Mouse (Mus musculus) naive thymus-derived CD4-positive, alpha-beta T cell, adult 2 months (primary cell): ENCODE data around the gene Ciapin1.
A peak's percentile ranks its signal among the peaks of the same experiment; 100 is the strongest.
"Not testable (repeated sequence)": the region's sequence is repeated elsewhere in the genome, so short reads cannot be mapped to it uniquely, and the experiment has no call there.

Source experiments
- DNase-seq: peaks from one replicate; pipeline ENCODE4 v3.0.0-alpha.2; 2011; ENCODE audit warnings: low read depth

Ciapin1 gene

DNA sequence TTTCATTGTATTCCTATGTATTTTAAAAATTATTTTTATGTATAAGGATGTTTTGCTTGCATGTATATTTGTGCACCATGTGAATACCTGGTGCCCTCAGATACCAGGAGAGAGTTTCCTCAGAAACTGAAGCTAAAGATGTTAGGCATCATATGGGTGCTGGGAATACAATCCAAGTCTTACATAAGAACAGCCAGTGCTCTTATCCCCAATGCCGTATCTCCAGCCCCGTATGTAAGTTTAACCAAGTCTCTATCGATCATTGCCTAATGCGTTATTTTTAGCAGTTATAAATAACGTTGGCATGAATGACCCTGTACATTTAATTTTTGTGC lies 18.8 kb upstream of the Ciapin1 start:
- DNase-seq = no peak

DNA sequence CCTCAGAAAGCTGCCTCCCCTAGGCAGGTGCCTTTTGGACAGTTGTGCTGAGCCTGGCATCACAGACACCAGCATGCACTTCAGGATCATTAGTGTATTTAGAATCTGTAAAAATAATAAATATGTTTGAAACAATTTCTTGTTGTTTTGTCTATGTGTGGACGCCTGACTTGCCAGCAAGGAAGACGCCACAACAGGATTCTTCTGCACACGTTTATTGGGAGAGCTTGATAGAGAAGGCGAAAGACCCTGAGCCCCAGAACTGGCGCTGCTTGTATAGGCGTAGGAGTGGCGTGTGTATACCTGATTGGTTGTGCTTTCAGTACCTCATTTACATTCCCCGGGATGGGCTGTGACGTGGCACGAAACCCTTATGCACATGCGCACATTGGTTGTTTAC lies 16.6 kb upstream of the Ciapin1 start:
- DNase-seq = not testable (repeated sequence)

DNA sequence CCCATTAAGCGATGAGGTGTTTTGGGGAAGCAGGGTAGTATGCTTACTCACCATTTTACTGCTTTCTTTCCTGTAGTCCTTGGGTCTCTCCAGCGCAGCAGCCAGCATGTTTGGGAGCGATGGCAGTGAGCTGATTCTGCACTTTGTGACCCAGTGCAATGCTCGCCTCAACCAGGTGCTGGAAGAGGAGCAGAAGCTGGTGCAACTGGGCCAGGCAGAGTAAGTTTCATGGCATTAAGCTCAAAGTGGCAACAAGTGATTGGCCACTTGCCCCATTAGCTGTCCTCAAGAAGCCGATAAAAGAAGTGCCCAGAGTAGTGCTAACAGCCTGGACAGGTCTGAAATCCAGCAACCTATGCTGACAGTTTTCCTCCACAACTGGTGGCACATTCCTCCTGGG lies 11.9 kb upstream of the Ciapin1 start:
- DNase-seq = no peak

DNA sequence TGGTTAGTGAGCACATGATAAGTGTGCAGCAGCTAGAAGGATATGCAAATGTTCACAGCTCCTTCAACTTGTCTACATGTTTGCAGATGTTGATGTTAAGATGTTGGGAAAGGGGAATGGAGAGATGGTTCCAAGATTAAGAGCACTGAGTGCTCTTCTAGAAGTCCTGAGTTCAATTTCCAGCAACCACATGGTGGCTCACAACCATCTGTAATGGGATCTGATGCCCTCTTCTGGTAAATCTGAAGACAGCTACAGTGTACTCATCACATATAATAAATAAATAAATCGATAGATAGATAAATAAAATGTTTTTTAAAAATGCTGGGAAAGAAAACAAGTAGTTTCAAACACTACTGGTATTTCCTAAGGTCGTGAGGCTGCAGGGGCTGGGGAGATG lies 3.0 kb upstream of the Ciapin1 start:
- DNase-seq = no peak

DNA sequence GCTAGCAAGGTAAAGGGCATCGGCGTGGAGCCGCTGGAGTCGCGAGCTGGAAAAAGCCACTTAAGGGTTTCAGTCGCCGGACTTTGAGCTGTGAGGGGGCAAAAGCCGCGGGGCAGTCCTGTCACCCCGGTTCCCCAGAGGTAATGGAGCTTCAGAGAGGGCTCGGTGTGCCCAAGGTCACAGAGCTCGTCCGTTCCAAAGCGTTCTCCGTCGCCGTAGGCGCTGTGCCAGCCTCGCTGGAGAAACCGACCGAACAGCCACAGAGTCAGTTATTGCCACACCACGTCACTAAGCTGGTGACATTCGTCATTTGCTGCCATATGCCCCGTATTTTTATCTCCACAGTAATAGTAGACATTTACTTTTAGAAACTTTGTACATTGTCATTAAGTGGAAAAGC lies 442 bp upstream of the Ciapin1 start:
- peak; percentile 80 for DNase-seq

DNA sequence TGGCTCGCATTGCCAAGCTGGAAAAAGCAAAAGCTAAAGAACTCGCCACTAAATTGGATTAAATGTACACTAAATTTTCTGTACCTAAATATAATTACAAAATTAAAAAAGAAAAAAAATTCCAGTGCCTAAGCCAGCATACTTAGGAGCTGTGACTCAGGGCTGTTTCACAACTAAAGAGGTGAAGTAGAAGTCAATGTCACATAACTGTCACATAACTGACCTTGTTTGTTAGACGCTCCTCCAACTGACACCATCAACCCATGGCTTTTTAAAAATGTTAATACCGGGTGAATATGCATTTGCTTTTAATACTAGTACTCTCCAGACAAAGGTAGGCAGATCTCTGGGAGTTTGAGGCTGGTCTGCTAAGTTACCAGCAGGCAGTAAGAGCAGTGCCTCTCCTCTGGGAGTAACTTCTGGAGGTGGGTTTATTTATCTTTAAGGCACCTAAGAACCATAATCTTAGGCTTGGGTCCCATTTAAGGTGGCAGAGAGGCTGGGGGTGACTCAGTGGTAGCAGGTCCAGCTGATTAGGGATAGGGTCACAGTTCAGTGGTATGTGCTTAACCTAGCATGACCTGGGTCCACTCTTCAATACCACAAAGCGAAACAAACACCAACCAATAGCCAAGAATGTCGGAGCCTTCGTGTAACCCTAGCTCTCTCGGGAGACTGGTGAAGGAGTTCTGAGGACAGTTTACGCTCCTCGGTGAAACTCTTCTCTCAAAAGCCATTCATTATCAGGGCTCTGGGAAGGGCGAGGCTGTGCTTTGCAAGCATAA lies 1.5 kb downstream of the Ciapin1 start:
- DNase-seq = no peak

DNA sequence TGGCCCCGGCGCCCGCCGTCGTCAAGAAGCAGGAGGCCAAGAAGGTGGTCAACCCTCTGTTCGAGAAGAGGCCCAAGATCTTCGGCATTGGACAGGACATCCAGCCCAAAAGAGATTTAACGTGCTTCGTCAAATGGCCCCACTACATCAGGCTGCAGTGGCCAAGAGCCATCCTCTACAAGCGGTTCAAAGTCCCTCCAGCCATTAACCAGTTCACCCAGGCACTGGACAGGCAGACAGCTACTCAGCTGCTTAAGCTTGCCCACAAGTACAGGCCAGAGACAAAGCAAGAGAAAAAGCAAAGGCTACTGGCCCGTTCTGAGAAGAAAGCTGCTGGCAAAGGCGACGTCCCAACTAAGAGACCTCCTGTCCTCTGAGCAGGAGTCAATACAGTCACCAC lies 2.4 kb downstream of the Ciapin1 start:
- not testable (repeated sequence) for DNase-seq

DNA sequence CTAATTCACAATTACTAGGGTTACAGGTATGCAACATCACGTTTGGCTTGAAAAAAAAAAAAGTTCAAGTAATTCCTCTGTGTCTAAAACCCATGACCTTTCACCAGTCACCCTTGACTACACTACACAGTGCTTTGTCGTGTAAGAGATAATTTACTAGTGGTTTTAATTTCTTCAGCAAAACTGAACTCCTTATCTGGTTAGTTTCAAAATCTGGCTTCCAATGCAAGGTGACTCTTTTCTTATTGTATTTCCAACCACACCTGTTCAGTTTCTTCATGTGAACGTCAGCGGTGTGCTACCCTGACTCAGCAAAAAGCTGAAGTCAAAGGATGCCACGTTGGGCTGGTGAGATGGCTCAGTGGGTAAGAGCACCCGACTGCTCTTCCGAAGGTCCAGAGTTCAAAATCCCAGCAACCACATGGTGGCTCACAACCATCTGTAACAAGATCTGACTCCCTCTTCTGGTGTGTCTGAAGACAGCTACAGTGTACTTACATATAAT lies 4.2 kb downstream of the Ciapin1 start:
- not testable (repeated sequence) for DNase-seq

DNA sequence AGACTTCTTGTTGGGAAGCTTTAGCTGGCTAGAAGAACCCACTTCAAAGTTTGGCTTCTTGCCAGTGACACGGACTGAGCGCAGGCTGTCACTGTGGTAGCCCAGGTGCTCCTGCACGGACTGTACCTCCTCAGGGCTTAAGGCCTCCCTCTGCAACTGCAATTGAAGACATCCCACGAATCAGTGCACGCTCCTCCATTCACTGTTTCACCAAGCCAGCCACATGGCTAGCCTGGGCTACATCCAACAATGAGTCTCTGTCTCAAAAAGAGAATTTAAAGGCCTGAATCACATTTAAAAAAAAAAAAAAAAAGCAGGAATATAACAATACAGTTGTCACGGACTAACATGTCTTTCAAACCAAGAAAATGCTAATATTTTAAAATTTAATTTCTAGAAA lies 9.9 kb downstream of the Ciapin1 start:
- no peak for DNase-seq

DNA sequence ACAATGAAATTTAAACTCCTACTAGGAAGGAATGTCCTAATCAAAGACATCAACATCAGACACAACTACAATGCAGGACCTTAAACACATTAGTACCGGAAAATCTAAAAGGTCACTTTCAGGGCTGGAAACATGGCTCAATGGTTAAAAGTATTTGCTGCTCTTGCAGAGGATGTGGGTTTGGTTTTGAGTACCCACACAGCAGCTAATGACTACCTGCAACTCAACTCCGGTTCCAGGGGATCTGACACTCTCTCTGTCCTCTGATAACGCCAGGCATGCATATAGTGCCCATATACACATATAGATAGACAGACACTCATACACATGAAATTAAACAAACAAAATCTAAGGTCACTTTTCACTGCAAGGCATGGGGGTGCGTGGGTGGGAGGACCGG lies 11.9 kb downstream of the Ciapin1 start:
- DNase-seq = no peak

DNA sequence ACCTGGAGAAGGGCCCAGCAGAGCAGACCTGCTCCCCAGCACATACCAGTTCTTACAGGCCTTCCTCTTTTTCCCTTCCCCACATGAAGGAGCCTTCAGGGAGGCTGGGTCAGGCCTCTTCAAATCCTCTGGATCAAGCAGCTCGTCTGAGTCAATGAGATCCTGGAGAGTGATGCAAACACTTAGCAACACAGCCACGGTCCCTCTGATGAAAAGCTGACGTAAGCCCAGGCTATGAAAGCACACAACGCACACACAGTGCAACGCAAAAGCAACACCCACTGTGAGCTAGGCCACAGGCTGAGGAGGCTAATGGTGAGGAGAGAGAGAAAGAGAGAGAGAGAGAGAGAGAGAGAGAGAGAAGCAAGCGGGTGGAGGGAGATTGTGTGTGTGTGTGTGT lies 13.0 kb downstream of the Ciapin1 start:
- no peak for DNase-seq

DNA sequence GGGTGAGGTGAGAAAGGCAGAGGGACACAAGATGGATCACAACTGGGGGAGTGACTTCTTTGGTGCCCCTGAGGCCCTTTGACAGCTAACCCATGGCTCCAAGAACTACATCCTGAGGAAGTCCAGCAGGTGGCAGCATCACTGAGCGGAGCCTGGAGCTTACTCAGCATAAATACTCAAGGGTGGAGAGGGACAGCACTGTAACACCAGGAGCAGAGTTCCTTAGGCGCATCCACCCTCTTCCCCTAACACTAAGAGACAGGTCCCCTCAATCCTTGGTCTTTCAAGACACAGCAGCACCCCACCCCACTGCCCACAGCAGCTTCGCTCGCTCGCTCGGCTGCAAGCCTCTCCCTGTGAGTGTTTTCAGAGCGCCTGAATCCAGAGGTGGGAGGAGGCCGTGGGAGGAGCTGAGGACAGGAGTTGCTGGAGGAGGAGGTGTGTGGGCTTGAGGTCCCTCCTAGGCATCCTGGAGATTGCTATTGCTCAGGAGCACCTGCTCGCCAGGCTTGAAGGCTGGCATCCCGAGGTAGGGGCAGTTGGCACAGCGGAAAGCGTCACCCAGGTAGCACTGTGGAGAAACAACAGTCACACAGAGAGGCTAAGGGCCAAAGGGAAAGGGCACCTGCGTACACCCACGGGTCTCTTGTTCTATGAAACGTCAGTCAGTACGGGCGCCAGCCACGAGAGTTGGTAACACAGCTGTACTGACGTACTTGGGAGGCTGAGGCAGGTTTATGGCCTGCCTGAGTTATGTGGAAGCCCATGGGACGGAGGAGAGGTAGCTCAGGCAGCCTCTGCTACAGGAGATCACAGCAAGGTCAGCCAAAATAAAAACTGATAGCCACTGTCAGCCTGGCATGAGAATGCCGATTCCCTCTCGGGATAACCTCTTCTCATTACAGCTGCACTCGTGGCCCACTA lies 15.3 kb downstream of the Ciapin1 start:
- peak; percentile 54 for DNase-seq

DNA sequence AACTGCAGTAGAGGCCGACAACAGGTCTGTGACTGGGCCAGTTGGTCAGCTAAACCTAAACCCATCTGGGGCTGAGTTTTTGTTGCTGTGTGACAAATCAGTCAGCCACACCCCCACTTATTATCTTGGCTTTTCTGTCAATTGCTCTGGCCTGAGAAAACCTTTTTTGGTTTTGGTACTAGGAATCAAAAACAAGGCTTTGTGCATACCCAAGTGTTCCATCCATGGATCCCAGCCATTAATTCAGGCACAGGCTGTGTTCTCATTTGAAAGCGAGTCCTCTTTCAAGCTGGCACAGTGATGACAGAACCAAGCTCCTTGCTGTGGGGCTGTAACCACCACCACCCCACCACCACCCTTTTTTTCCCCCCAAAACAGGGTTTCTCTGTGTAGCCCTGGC lies 16.8 kb downstream of the Ciapin1 start:
- no peak for DNase-seq

DNA sequence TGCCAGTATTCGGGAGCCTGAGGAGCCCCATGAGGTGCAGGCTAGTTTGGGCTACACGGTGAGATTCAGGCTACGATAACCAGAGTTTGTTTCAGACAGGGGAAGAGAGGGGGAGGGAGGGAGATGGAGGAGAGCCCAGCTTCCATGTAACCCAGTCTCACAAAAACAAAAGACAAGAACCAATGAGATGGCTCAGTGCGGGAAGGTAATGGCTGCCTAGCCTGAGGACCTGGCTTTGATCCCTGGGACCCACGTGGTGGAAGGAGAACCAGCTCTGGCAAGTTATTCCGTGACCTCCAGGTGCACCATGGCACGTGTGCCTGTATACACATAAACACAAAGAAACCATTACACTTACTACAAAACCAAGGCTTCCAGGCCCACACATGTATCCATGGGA lies 17.6 kb downstream of the Ciapin1 start:
- DNase-seq = no peak

DNA sequence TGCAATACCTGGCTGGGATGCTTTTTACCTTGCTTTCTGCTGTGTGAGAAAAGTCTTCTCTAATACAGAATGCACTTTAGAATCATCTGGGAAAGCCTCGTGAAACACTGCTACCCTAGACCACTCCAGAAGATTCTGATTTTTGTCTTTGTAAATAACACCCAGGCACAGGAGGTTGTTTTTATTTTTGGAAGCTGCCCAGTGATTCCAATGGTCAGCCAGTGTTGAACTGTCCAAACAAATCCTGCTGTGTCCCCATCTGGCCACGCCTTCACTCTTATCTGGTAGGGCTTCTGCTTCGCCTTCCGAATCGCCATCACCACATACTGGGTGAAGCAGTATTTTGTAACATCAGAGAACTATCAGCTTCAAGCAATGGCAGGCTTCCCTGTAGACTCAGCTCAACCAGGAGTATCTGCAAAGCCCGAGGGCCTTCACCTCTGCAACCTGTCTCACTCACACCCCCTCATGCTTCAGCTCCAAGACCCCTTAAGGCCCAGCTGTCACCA lies 18.4 kb downstream of the Ciapin1 start:
- DNase-seq = no peak

DNA sequence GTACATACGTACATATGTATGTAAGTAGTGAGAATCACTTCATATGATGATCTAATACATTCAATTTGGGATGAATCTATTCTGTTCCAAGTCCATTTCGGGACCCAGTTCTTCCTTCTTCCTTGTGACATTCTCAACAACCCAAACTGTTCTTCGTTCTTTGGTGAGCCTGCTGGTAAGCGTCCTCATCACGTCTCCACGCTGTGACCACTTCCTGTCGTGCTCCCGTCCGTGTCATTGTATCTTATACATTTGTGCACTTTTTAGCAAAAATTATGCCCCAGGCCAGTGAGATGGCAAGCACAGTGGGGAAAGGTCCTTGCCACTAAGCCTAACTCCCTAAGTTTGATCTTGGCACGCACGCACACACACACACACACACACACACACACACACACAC lies 20.2 kb downstream of the Ciapin1 start:
- DNase-seq = peak; percentile 35

DNA sequence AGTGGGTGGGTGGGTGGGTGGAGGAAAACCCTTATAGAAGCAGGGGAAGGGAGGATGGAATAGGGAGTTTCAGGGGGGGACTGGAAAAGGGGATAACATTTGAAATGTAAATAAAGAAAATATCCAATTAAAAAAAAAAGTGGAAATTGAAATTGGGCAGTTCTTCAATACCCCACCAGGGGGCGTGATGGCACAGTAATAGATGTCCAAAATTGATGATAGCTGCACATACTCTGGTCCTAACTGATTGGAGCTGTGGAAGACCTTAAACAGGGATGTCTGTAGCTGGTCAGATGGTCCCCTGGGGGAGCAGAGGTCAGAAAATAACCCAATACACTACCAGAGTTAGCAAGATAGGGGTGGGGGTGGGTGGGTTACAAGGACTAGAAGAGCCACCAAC lies 23.6 kb downstream of the Ciapin1 start:
- DNase-seq = peak; percentile 65

DNA sequence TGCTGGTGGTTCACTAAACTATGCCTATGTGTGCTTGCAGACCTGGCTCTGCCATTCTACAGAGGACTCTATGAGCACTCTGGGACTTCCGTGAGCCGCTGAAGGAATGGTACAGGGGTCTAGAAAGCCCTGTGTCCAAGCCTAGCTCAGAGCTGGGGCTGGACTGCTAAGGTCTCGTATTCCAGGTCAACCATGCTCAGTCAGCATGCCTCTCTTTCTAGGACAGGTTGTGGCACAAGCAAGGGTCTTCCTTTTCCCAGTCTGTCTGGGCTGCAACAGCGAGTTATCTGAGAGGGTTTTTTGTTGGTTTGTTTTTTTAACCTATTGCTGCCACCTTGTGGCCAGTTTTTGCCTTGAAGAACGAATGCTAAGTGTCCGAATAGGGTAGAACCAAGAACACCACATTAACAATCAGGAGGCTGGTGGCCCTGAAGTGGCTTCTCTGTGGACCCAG lies 25.5 kb downstream of the Ciapin1 start:
- peak; percentile 92 for DNase-seq

DNA sequence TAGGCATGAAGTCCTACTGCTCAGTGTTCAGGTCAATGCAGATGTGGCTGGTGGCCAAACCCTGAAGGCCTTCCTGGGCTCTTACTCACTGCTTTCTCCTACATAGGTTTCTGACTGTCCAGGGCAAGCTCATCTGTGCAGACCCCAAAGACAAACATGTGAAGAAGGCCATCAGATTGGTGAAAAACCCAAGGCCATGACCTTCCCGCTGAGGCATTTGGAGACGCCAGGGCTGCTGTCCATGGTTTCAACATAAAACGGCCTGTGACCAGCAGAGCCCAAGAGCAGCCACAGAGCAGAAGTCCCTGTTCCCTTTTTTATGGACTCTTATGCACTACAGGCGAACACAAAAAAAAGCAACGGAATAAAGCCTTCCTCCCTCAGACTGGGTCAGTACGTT lies 26.5 kb downstream of the Ciapin1 start:
- no peak for DNase-seq

DNA sequence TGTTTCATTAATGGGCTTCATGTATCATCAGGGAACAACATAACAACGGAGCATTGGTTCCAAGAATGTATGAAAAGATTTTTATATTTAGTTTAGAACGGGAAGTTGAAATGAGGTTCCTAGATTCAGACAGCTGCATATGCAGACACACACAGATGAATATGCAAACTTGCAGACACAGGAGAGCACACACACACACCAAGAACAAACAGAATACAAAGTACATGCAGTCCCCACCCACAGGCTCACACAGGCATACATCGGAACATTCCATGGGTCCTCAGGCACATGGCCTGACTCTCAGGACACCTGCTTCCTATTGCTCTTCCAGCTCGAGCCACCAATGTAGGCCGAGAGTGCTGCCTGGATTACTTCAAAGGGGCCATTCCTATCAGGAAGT lies 27.3 kb downstream of the Ciapin1 start:
- DNase-seq = no peak

DNA sequence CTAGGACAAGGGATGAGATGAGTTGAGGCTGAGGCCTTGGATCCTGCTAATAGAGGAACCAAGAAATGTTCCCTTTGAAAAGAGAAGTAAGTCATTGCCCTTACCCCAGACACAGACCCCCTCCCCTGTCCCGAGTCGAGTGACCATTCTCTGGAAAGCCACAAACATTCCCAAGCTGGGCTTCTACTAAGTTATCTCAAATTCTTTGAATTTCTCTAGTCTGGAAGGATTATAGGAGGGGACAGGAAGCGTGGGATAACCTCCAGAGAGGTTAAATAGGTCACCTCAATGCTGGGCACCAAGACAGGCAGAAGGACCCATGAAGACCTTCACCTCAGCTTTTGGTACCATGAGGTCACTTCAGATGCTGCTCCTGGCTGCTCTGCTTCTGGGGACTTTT lies 28.0 kb downstream of the Ciapin1 start, which contains the start of gene Ccl17:
Ccl17 (plus strand) TSS at position 301 of the 400 bp plus-strand sequence.
- DNase-seq = no peak

DNA sequence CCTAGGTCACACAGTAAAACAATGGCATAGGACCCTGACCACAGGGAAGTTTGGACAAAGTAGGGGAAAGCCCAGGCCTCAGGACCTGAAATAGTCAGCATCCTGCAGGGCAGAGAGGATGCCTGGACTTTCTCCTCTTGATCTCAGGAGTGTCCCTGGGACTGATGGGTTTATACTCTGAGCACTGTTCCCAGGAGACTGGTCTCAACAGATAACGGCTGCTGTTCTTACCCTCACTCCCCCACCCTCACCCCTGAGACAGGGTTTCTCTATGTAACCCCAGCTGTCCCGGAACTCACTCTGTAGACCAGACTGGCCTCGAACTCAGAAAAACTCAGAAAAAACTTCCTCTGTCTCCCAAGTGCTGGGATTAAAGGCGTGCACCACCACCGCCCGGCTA lies 29.8 kb downstream of the Ciapin1 start:
- no peak for DNase-seq

DNA sequence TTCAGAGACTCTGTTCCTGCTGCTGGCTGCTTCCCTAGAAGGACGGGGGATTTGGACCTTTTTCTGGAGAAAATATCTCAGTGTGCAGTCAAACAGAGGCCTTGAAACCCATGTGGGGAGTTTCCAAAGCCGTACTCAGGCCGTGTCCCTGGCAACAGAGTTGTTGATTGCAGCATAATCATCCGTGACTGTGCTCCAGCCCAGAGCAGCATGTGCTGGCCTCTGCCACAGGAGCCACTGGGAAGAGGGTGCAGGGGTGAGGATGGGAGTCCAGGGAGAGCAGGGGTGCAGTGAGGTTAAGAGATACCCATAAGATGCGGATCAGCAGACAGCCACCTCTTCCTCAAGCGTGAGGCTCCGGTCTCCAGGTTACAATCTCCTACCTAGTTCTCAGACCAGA lies 30.7 kb downstream of the Ciapin1 start:
- DNase-seq = no peak
